Mouse (Mus musculus): ENCODE results near the gene Sdhb.

Sdhb gene

DNA sequence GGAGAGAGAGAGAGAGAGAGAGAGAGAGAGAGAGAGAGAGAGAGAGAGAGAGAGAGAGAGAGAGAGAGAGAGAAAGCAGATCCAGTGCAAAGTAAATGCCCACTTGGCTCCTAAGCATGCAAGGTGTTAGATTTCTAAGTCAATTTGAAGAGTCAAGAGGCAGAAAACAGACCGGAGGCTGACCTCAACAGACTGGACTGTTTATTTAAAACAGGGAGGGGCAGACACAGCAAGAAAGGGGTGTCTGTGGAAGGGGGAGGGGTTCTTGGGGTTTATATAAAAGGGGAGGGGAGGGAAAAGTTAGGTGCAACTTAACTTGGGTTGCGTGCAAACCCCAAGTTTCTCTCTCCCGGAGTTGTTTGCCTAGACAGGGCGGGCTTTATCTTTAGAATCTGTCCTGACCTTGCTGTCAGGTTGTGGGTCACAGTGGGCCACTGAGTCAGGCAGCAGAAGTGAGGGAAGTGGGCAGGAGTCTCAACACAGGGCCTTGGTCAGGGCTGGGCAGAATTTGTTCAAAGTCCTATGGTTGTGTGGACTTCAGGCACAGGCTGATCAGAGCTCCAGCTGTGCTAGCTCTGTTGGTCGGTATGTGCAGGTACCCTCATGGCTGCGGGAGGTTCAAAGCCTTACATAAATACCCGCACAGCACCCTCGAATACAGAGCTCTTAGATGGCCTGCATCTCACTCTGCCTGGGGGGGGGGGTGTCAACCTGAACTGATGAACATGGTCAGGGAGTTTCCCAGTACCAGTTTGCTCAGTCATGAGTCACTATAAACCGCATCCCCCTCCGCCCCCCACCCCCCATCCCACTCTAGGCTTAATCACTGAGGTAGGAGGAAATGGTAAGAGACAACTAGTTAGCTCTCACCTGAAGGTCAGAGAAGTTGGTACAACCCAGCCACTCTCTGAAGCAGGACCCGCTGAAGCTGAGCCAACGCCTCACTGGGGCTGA is 13.2 kb upstream of the Sdhb start:
- DNase-seq (ENCODE audit: extremely low read depth, low read depth, low spot score), result no peak

DNA sequence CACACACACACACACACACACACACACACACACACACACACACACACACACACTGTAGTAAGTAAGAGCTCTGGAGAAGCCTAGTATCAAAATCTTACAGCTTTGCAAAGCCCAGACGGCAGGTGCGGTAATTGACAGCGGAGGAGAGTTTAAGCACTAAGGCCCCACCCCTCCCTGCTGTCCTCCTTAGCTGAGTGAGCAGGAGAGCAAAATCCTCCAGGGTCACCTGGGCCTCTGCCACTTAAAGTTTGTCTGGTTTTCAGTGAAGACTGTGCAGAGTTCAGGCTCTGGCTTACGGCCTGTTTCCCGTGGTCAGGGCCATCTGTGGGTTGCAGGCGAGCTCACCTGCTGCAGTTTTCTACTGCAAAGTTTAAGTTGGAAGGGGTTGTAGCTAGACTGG is 12.5 kb upstream of the Sdhb start:
- no peak for DNase-seq (ENCODE audit: extremely low read depth, low read depth, low spot score)

DNA sequence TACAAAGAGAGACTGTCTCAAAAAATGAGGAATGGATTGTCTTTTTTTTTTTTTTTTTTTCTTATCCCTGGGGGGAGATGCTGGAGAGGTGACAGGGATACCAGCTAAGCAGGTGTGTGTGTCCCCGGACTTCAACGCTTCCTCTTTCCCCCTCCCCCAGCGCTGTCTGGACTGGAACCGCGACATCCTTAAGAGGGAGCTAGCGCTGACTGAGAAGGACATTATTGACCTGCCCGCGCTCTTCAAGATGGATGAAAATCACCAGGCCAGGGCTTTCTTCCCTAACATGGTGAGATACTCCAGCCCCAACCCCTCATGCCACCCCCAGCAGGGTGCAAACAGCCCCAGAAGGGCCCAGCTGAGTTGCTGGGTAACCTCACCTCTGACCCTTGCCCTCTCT is 12.0 kb upstream of the Sdhb start:
- no peak for DNase-seq (ENCODE audit: extremely low read depth, low read depth, low spot score)

DNA sequence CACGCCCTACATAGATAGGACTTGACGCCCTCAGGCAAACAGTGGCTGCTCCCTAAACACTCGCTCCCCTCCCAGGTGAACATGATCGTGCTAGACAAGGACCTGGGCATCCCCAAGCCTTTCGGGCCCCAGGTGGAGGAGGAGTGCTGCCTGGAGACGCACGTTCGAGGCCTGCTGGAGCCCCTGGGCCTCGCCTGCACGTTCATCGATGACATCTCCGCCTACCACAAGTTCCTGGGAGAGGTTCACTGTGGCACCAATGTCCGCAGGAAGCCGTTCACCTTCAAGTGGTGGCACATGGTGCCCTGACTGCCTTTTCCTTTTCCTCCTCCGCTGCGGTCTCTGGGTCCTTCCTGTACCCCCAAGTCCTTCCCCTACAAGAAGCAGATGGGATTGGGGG is 11.4 kb upstream of the Sdhb start:
- no peak for DNase-seq (ENCODE audit: extremely low read depth, low read depth, low spot score)

DNA sequence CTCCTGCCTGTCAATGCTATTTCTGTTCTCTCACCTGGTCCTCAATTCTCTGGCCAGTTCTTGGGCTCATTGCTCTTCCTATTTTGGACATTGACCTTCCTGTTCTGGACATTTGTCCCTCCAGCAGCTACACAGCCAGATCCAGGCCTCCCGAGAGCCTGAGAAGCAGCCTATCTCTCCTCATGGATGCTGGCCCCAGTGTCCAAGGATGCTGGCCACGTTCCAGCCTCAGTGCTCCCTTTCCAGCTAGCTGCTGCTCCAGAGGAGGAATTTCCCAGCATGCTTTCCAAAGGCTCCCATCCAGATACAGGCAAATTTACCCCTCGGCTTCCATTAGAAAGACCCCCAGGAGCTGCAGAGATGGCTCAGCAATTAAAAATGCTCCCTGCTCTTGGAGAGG is 10.4 kb upstream of the Sdhb start:
- DNase-seq (ENCODE audit: extremely low read depth, low read depth, low spot score), result no peak

DNA sequence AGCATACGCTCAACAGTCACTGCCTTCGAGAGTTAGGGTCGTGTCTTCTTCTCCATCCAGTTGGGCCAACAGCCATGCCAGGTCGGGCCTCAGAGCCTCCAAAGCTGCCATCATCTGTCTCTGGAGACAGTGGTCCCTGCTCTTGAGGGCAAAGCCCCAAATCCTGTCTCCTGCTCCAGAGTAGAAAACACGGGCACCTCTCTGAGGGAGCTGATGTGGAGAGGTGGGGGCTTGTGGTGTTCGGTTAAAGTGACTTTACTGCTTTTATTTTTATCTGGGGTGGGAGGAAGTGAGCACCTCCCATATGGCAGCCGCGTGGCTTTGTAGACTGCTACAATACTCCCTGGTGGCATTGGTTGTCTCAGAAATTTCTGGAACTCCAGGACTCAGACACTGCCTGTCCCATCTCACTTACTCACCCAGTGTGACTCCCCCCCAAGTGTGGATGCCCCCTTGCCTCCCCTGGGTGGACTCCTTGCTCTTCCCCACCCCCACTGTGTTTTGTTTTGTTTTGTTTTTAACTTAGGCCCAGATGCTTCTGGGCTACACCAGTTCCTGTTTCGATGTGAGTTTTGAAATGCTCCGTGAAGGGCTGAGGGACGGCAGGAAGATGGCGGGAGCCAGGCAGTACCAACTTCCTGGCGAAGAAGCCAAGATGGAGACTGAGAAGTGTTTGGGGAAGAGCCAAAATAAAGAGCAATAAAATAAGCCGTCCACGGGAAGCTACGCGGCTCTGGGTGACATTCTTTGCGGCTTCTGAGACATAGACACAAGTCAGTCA is 9.0 kb upstream of the Sdhb start:
- no peak for DNase-seq (ENCODE audit: extremely low read depth, low read depth, low spot score)

DNA sequence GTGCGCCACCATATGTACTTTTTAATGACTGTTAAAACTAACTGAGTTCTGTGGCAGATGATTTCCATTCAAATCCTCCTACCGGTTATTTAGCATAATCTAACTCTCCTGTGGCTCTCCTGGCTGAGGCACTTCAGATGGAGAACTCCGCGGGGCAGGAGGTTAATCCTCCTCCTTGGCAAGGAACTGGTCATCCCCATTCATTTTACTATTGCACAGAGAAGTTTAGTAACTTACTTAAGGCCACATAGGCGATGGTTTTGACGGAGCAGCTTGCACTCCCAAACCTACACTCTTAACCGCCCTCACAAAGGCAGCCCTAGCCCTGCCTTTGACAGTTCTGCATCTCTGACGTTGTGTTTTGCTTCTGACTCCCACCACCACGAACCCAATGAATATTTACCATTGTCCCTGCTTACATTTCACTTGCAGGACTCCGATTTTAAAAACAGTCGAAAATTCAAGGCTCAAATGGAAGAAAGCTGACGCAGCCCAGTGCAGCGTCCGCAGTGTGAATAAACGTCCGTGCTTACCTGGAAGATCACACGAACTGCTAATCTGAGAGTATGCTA is 3.8 kb upstream of the Sdhb start:
- no peak for DNase-seq (ENCODE audit: extremely low read depth, low read depth, low spot score)

DNA sequence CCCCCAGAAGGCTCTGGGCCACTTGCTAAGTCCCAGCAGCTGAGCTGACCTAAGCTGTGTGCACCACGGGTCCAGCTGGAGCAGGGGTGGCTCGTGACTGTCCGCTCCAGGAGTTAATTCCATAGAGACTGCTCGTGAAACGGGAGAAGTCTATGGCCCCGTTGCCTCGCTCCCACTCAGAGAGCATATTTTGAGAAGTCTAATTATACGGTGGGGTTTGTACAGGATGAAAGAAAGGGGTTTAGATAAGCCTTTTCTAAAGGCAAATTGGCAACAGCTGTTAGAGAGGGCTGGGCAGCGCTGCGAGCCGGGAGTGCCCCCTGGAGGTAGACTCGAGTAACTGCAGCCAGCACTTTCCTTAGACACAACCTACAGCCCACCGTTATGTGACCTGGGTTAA is 3.3 kb upstream of the Sdhb start:
- DNase-seq (ENCODE audit: extremely low read depth, low read depth, low spot score), result no peak

DNA sequence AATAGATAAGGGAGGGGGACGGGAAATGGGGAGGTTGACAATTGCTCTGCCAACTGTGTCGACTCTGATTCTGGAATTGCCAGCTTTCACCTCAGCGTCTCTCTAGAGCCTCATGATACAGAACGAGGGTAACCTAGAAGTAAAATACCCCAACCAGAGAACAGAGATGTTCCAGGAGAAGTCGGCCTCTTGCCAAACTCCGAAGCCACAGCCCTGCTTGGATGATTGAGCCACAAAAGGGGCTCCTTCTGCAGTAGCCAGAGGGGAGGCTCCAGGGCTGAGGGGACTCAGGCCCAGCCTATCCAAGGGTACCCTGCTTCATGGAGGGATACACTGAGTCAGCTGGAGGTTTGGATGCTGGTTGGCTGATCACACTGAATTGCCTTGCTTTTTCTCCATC is 2.7 kb upstream of the Sdhb start:
- no peak for DNase-seq (ENCODE audit: extremely low read depth, low read depth, low spot score)

DNA sequence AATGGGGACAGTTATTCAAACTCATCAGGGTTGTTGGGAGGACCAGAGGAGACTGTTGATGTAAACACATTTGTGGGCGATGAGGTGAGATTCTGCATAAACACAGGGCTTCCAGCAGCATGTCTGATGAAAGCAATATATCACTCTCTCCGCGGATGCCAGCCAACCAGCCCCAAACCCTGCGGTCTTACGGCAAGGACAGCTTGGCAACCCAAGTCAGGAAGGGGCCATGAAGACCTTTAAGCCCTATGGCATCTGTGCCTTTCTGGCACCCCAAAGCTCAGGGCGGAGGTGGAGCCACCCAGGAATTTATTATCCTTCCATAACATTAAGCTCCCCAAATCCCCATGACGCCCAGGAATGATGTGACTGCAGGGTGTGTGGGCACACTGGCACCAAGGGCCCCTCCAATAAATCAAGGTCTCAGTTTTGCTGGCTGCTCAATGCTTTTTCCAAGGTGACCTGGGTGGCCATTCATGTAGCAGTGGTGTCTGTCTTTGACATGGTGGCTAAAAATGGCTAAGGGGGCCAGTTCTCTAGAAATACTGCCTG is 1.8 kb upstream of the Sdhb start:
- no peak for DNase-seq (ENCODE audit: extremely low read depth, low read depth, low spot score)

DNA sequence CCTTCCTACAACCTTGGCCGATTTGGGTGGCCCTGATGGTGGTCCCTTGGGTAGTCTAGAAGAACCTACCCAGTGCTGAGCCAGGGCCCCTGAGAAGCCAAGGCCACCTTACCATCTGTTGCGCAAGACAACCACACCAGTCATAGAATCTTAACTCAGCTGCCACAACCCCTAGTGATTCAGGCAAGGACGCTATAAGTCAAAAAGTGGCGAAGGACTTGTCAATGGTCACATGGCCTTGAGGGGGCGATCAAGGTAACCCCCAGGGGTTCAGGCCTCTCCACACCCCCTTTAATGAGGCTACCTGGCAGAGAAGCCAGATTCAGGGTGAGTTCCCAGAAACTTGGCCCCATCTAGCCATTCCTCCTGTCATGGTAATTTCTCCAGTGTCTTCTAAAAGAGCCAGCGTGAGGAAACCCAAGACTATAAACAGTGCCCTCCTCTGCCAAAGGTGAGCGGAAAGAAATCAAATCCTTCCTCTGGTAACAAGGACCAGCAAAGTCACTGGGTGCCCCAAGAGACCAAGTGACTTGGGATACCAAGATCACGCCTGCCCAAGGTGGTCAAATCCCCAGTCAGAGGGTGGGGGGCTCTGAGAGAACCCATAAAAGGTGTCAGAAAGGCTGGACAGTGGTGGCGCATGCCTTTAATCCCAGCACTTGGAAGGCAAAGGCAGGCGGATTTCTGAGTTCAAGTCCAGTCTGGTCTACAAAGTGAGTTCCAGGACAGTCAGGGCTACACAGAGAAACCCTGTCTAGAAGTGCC is 1.1 kb upstream of the Sdhb start:
- no peak for DNase-seq (ENCODE audit: extremely low read depth, low read depth, low spot score)

DNA sequence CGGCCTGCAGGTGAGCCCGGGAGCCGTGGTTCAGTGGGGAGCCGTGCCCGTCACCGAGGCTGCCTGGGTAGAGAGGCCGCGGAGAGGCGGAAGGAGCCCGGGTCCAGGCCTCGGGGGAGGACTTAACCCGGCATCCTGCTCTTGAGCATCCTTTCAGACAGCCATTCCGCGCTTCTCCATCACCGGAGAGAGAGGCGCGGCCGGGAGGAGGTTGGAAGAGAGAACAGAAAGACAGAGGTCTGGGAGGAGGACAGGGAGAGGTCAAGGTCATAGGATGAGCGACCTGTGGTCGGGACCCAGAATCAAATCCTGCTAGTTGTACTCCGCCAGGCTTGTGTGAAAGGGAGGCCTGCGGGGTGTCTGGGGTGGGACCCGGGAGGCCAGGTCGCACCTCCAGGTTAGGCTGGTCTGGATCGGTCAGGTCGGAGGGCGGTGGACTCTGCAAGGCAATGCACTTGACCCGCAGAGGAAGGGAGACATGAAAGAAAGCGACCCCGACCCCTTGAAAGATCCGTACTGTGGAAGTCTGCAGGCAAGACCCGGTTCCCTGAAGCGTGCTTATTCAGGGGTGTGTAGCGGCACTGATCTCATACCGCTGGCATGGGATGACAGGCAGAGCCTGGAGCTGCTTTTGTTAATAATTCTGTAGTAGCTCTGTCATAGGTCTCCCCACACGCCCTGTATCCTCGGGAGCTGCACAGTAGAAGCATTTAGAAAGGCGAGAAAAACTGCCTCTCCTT is 634 bp downstream of the Sdhb start:
- no peak for DNase-seq (ENCODE audit: extremely low read depth, low read depth, low spot score)

DNA sequence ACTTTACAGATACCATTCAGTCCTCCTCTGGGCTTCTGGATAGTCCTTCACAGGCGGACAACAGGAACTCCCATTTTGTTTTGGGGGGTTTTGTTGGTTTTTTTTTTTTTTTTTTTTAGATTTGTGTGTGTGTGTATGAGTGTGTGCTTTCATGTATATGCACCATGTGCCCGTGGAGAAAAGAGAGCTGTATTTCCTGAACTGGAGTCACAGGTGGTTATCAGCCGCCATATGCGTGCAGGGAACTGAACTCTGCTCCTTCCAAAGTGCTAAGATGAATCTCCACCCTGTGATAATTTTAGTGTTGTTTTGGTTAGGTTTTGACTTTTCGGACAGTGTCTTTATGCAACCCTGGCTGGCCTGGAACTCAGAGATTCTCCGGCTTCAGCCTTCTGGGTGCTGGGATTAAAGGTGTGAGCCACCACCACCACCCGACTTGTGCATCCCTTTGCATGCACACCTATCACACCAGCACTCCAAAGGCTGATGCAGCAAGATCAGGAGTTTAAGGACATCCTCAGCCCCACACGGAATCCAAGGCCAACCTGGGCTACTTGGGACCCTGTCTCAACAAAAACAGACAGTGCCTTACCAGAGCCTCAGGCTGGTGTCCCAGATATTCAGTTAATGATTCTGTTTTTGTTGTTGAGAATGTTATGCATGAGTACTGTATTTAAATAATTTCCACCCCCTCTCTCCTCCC is 1.4 kb downstream of the Sdhb start:
- no peak for DNase-seq (ENCODE audit: extremely low read depth, low read depth, low spot score)

DNA sequence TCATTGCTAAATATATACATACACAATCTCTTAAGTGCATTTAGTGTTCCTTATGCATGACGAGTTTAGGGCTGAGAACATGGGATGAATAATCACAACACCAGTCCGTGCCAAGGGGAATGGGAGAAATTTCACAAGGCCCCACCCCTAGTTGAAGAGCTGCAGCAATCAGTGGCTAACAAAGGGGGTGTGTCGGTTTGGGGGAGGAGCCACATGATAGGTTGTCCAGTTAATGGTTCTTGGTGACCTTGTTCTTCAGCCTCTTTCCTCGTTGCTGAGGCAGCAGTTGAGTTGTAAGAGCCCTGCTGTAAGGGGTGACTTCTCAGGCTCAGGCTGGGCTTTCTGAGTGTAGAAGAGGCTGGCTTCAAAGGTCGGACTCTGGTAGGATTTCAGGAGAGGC is 1.9 kb downstream of the Sdhb start:
- no peak for DNase-seq (ENCODE audit: extremely low read depth, low read depth, low spot score)

DNA sequence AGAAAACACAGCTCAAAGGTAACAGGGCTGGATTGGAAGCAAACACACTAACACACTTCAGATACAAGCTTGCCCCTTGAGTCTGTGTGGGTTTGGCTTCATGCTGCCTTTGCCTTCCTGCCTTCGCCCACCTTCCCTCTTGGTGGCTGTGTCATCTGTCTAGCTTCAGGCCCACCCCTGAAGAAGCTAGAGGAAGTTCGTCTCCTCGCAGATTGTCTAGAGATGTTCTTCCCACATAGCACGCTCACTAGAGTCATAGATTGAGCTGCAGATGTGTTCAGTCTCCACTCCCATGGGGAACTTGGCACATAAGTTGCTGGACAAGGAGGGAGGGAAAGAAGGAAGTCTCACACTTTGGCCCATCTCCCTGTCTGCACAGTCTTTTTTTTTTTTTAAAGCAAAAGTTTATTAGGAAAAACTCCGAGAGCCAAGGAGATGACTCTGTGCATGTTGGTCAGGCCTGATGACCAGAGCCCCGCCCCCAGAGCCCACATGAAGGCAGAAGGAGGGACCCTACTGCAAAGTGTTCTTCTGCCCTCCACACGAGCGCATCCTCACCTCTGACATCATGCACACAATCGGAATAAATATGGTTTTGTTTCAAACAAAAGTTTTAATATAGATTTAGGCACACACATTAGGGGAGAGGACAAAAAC is 3.1 kb downstream of the Sdhb start:
- DNase-seq (ENCODE audit: extremely low read depth, low read depth, low spot score), result no peak

DNA sequence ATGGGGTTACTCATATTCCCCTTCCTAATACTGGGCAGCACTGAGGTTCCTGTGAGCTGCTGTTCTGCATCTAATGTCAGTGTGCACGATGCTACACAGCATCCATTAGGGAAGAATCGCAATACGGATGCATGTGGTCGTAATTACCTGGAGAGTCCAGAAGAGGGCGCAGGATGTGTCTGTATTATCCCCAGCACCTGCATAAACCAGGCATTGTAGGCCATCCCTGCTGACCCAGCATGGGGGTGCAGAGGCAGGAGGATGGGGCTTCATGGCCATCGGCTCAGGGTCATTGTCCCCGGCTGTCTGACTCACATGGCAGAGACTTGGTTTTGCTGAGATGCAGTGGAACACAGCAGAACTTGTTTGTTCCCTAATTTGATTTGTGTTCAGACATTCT is 3.6 kb downstream of the Sdhb start:
- DNase-seq (ENCODE audit: extremely low read depth, low read depth, low spot score), result no peak

DNA sequence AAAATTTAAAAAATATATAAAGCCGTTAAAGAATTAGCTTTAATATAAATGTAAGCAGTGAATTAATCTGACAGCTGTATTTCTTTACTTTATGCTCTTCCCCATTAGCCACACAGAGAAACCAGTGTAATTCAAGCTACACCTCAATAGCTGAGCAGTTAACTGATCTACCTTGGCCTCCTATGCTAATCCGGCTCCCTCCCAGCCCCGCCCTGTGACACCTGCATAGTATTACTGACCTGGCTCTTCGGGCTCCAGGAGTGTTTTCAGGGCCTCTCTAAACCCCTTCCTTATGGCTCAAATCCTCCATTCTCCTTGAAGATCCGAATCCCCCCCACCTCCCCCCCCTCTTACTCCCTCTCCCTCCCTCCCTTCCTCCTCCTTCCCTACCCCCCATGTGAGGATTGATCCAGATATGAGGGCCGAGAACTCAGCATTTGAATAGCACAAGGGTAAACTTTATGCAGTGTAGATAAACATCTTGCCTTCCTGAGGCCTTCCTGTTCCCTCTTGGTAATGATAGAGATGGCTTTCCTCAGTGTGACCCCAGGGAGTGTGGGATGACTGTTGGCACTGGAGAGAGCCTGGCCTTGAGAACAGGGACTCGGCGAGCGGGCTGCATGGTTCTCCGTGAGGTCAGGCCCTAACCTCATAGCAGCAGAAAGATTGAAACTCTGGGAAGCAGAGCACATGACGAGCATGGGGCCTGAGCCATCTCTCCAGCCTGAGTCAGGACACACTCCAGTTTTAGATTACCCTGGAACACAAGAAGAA is 6.6 kb downstream of the Sdhb start:
- no peak for DNase-seq (ENCODE audit: extremely low read depth, low read depth, low spot score)

DNA sequence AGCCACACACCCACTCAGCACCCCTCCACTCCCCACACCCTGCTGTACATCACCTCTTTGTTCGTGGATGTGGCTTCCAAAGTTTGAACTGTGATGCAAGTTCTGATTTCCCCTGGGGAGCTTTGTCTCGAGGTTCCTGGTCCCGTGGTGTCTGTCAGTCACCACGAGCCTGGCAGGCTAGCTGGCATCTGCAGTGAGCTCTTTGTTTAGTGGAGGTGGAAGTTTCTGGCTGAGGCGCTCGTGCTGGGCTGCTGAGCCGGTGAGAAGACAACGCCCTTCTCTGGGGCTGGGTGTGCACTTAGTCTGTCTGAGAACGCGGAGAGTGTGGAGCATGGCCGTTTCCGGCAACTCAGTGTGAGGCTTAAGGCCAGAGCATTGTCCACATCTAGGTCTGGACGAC is 10.7 kb downstream of the Sdhb start:
- no peak for DNase-seq (ENCODE audit: extremely low read depth, low read depth, low spot score)

All from fat pad, adult 2 months (tissue).